Mouse (Mus musculus): Measurements from ENCODE around the gene Serpina3b.
"Not testable (repeated sequence)": the region's sequence is repeated elsewhere in the genome, so short reads cannot be mapped to it uniquely, and the experiment has no call there.

The Serpina3b gene

GRCm38 (mm10) chr12:104127696-104128095, at the start of gene Serpina3b:
Gene Serpina3b (plus strand): TSS chr12:104127996.
- DNase-seq, result no peak

DNA sequence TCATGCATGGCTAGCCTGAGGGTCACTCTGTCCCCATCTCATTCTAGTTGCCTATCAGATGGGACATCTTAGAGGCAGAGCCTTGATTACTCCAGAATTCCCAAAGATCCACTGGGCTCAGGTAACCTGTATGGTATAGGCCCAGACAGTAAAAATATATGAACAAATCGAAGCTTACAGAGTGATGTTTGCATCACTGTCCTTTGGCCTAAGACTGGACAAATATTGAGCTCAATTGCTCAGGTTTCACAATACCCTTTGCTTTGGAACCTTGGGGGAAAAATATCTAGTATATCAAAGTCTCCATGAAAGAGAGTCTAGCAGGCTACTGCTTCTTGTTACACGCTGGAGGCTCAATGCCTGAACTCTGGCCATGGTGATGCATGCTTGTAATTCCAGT, 37.7 kb upstream of the Serpina3b start:
- DNase-seq, result no peak

DNA sequence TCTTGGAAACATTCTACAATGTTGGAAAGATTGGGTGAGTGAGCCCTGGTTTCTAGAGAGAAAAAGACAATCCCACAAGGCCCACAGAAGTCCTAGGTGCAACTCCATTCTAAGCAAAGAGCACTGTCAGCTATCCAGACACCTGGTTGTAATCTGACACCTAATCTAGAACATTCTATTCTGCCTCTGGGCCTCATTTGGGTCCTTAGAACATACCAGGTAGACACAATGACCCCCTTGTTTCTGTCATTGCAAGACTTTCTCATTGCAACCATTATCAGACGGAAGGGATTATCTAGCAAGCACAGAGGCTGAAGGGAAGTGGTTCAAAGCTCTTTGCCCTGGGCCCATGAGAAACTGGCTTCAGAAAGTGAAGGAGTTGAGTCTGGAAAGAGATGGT, 36.5 kb upstream of the Serpina3b start:
- DNase-seq, result no peak

DNA sequence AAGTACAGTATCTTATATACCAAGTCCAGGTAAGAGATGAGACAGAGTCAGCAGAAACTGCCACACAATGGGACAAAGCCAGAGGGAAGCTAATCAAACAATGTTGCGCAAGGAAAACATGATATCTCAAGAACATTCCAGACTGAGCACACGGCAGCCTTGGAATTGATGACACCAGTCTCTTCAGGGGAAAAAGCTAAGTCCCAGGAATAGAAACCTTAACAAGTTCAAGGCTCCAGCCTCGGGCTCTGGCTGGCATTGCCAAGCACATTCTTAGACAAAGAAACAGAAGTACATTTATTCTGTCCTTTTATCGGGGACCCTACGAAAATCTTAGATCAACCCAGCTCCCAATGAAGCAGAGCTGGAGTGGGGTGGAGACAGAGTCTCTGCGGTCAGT, 27.0 kb upstream of the Serpina3b start, which contains the start of gene Serpina5:
Serpina5 (plus strand) TSS at position 346 of the 400 bp plus-strand sequence.
- DNase-seq, result no peak

DNA sequence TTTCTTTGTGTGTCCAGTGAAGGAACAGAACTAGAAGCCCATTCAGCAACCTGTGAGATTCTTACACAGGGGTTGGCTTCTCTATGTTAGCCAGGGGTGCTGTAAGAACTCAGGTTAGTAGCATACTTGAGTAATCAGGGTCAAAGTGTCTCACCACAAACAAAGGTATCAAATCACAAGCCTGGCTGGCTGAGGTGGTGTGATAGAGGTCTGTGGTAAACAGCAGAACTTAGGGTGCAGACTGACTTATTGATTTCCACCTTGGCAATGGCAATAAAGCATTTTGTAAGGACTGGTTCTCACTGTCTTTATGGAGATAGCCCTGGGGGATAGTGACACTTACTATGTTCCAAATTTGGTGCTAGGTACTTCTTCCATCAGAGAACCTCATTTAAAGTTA, 21.9 kb upstream of the Serpina3b start:
- no peak for DNase-seq

GRCm38 (mm10) chr12:104106919-104107318, 20.9 kb upstream of the Serpina3b start:
- no peak for DNase-seq

DNA sequence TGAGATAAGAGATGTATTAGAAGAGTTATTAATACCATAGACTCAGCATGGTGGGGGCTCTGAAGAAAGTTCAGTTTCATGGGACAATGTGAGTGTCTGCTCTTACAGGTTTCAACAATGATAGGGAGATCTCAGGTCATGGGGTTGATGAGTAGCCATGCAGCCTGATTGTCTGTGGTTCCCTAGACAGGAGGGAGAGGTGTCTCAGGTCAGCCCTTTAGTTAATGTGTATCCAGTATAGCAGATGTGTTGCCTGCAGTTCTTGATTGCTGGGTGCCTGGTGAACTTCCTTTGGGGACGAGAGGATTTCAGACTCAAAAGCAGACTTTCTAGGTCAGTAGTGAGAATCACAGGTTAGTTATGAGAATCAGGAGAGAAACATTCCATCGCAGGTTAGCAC, 19.3 kb upstream of the Serpina3b start:
- no peak for DNase-seq

GRCm38 (mm10) chr12:104112333-104112732, 15.5 kb upstream of the Serpina3b start, which contains the start of gene Serpina3a:
Gene Serpina3a (plus strand): TSS chr12:104112724.
- not testable (repeated sequence) for DNase-seq

DNA sequence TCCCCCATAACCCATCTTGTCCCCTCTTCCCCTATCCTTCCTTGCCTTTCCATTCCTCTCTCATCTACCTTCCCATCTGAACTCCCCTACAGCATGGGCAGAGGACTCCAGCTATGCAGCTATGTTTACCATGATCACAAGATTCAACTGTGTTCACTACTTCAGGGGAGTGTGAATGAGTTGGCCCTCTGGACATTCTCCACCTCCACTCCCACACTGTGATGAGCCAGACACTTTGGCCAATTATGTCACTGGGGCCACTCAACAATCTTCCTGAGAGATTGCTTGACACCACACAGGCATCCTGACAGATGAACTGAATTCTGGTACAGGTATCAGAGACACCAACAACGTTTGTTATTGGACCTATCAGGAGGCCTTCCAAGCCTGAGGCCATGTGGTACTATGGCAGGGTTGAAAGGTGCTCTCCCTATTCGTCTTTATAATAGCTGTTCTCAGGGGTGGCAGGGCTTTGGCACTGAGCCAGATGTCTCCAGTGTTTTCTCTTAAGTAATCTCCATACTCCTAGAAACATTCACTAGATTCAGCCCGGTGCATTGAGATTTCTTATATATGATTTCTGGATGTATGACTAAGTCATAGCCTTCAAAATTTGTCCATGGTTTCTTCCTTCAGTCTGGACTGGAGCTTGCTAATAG, 12.7 kb upstream of the Serpina3b start:
- no peak for DNase-seq

- DNase-seq, result no peak
Measured at GRCm38 (mm10) chr12:104123097-104123496, 4.7 kb upstream of the Serpina3b start.

- no peak for DNase-seq
Measured at GRCm38 (mm10) chr12:104123996-104124395, 3.8 kb upstream of the Serpina3b start.

DNA sequence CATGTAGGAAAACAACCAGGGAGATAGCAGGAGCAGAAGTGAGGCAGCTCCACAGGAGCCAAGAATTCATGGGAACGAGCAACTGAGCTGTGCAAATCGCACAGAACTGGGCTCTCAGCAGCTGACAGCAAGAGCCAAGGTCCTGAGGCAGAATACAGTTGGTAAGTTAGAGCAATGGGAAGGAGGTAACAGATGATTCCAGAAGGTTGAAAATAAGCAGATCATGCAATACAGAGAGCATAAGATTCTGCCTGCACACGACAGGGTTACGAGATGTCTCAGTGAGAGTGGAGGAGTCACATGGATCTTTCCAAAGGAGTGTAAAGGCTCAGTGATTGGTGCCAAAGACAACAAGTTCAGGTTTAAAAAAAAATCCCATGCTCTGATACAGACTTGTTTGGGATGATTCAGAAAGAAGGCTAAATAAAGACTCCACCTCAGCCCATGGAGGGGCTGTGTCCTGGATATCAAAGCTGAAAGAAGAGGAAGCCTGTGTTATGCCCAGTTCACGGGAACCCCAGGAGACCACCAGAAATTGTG, 2.7 kb upstream of the Serpina3b start:
- no peak for DNase-seq

- DNase-seq, result no peak
Measured at GRCm38 (mm10) chr12:104131041-104131440, 3.2 kb downstream of the Serpina3b start.

- no peak for DNase-seq
Measured at GRCm38 (mm10) chr12:104138216-104138615, 10.4 kb downstream of the Serpina3b start.

GRCm38 (mm10) chr12:104140543-104141103, 12.8 kb downstream of the Serpina3b start:
- DNase-seq, result no peak

DNA sequence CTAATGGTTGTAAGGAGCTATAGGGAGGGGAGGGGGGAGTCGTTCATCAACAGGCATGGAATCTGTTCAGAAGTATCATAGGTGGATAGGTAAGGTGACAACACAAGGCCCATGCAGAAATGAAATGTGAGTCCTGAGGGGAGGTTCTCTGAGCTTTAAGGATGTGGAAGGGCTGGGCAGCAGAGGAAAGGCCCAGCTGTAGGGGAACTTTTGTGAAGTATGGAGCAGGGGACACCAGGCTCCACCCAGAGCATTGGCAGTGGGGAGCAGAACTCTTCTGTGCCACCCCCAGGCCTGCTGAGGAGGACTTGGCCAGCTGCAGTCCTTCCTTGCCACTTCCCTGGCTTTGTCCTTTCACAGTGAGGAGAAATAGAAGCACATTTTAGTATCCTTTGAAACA, 13.7 kb downstream of the Serpina3b start:
- no peak for DNase-seq

DNA sequence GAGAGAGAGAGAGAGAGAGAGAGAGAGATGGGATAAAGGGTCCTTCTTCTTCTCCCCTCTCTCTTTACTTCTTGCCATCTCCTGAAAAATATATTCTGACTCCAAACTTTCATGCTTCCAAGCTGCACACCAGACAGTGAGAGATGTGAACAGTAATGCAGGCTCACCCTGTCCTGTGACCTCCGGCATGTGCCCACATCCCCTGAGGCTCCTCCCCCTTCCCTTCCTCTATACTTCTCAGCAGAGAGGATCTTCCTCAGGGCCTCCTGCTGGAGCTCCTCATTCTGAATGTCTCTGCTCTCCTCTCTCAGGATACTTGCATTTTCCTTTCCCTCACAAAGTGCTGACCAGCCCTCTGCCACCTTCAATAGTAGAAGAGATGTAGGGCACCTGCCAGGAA, 14.6 kb downstream of the Serpina3b start:
- no peak for DNase-seq

DNA sequence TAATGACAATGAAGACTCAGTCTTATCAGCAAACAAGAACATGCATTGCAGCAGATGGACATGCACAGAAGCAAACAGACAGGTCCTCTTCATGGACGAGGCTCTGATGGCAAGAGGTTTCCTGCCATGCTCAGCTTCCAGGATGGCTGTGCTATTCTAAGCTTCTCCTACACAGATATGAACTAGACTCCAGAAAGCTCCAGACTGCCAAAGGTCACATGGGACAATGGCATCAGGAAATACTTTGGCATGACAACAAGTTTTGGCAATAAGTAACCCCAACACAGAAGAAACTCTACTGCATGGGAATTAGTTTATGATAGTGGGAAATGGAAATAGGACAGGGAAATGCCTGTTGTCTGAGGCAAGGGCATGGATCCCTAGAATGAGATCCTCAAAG, 15.5 kb downstream of the Serpina3b start:
- no peak for DNase-seq

- DNase-seq, result no peak
Measured at GRCm38 (mm10) chr12:104145571-104145970, 17.8 kb downstream of the Serpina3b start.

DNA sequence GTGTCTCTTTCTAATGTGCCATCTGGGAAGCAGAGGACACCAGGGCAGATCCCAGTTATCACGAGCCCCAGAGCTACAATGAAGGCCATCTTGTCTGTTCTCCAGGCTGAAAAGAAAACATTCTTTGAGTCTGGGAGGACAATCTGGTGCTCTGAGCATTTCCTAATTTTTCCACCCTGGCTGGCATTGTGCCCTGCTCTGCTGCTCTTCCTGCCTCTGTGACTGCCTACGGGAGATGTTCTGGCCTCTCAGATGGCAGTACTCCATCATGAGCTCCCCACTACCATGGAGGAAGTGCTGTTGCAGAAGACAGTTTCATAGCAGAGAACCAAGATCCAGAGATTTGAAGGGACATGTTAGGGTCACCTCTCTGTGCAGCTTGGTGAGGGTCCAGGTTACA, 24.2 kb downstream of the Serpina3b start:
- DNase-seq, result no peak

DNA sequence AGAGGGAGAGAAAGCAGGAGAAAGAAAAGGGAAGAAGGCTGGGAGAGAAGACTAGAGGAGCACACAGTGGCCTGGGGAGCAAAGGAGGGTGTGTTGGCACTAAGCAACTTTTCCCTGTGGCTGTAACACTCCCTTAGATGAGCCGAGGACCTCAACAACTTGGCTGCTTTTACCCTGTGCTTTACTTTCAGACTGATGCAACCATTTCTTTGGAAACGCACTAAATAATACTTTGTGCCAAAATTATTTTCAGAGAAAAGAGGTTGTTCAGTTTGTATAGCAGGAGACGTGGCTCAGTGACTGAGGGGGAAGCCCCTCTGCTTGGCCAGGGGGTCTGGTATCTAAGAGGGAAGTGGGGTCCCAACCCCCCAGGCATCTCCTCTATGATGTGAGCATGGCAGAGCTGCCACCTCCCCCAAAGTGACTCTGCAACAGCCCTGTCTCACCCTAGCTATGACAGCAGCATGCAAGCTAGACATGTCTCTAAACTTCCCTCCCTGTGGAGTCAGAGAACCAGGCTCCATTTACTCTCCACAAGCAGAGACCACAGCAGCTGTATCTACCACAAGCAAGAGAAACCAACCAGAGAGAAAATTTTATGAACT, 25.3 kb downstream of the Serpina3b start:
- DNase-seq, result no peak

GRCm38 (mm10) chr12:104153656-104154055, 25.9 kb downstream of the Serpina3b start, which contains the start of gene Serpina3c:
Gene Serpina3c (minus strand): TSS chr12:104153870.
- DNase-seq, result no peak

- no peak for DNase-seq
Measured at GRCm38 (mm10) chr12:104174747-104175146, 47.0 kb downstream of the Serpina3b start.

DNA sequence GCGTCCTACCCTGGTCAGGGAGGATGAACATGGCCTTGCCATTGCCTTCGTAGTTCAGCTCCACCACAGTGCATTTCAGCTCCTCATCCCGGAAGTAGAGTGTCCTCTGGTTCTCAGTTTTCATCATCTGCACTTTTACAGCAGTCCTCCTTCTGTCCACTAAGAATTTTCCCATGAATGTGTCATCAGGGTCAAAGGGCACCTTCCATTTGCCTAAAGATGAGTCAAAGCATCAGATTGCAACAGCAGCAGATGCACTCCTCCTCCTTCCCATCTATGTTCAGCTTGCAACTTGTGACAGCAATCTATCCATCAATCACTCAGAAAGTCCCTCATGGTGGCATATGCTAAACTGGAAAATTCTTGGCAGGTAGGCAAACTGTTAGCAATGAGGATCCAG, 47.8 kb downstream of the Serpina3b start:
- DNase-seq, result no peak

Measured in thymus, postnatal 36 days (tissue).